Mouse (Mus musculus) lung, postnatal 0 days (tissue): ENCODE data around the gene Synpo2l. TPM values are rescaled to one million over a fixed set of nuclear protein-coding genes. Genes with fewer than 3 reads are reported as not detected.
"Not testable (repeated sequence)": the region's sequence is repeated elsewhere in the genome, so short reads cannot be mapped to it uniquely, and the experiment has no call there.

ENCODE experiments used
- ATAC-seq: fragments of 200-750 bp; cut with Nextera tagmentation; 2 replicates; pipeline ENCODE4 v1.8.0; 2017; ENCODE audit warnings: moderate library complexity
- DNase-seq: peaks from one replicate; pipeline ENCODE4 v3.0.0-alpha.2; 2016; ENCODE audit warnings: low spot score
- H3K27ac ChIP-seq: fragments of 300-500 bp; sonication (generic); 2 replicates; pipeline ENCODE4 v1.5.1; 2014; ENCODE audit warnings: antibody characterized with exemption, mild to moderate bottlenecking, low read length, mixed read lengths
- H3K27me3 ChIP-seq: fragments of 300-500 bp; sonication (generic); replicated peaks from 2 replicates; pipeline ENCODE4 v1.6.1; 2014; ENCODE audit warnings: low read length, mixed read lengths; ENCODE audit not compliant: insufficient read depth
- H3K36me3 ChIP-seq: fragments of 300-500 bp; sonication (generic); 2 replicates; pipeline ENCODE4 v1.6.1; 2014; ENCODE audit warnings: low read length, mixed read lengths; ENCODE audit not compliant: insufficient read depth
- H3K4me1 ChIP-seq: fragments of 300-500 bp; sonication (generic); 2 replicates; pipeline ENCODE4 v1.6.1; 2014; ENCODE audit warnings: antibody characterized with exemption, low read depth, low read length, mixed read lengths; ENCODE audit not compliant: insufficient read depth
- H3K4me2 ChIP-seq: fragments of 300-500 bp; sonication (generic); replicated peaks from 2 replicates; pipeline ENCODE4 v1.6.1; 2014; ENCODE audit warnings: low read depth, mild to moderate bottlenecking, low read length, moderate library complexity, mixed read lengths
- H3K4me3 ChIP-seq: fragments of 300-500 bp; sonication (generic); 2 replicates; pipeline ENCODE4 v1.5.1; 2014; ENCODE audit warnings: low read depth, low read length
- H3K9ac ChIP-seq: fragments of 300-500 bp; sonication (generic); replicated peaks from 2 replicates; pipeline ENCODE4 v1.6.1; 2014; ENCODE audit warnings: low read depth, mild to moderate bottlenecking
- H3K9me3 ChIP-seq: fragments of 300-500 bp; sonication (generic); 2 replicates; pipeline ENCODE4 v1.6.1; 2016; ENCODE audit warnings: low read length, mixed read lengths
- CTCF ChIP-seq: IDR thresholded peaks from 2 replicates; pipeline ENCODE4 v1.5.1; 2016; ENCODE audit warnings: antibody characterized with exemption, mild to moderate bottlenecking
- EP300 ChIP-seq: IDR thresholded peaks from 2 replicates; pipeline ENCODE4 v1.6.1; 2016; ENCODE audit warnings: antibody characterized with exemption, mild to moderate bottlenecking, control low read depth
- WGBS: fragments of 180-500 bp; shearing (Covaris S2); extraction: QIAGEN DNeasy Blood & Tissue Kit; methylation state at CpG from one replicate; pipeline ENCODE4 v1.1.7; 2014; 5-methylcytosine and 5-hydroxymethylcytosine counted together
- polyA plus RNA-seq: library from polyadenylated mRNA; unstranded; fragments of >200 nt; fragmentation: Nextera tagmentation; extraction: Ambion mirVana; gene quantifications from 2 replicates; pipeline ENCODE4 v1.2.1, GENCODE M21; 2015

The Synpo2l gene
- polyA plus RNA-seq, result 0.63 and 0.96 TPM in 2 replicates

- no peak within 1 kb of the TSS for H3K9ac ChIP-seq
- H3K27ac ChIP-seq, result no peak within 1 kb of the TSS
- H3K4me3 ChIP-seq, result no peak within 1 kb of the TSS
- no peak for ATAC-seq
- no peak for DNase-seq
- TF ChIP-seq CTCF (no peak), EP300 (no peak)
- H3K4me1 ChIP-seq, result no peaks in the 10 kb centered on the region
- H3K27me3 ChIP-seq, result no peaks in the 10 kb centered on the region
- H3K4me2 ChIP-seq, result no peak within 1 kb of the TSS
- no peaks in the 10 kb centered on the region for H3K9me3 ChIP-seq
- no peaks in the 10 kb centered on the region for H3K36me3 ChIP-seq
- WGBS, result 78% methylated on average over 8 of the region's 8 CpGs
Observed at GRCm38 (mm10) chr14:20668154-20668810, at the start of gene Synpo2l. Synpo2l (minus strand) TSS chr14:20668354.

GRCm38 (mm10) chr14:20713832-20714231 is 45.7 kb upstream of the Synpo2l start:
- no peak for DNase-seq
- no peaks in the 10 kb centered on the region for H3K27me3 ChIP-seq
- H3K9ac ChIP-seq, result no peak overlapping the region
- ATAC-seq, result no peak
- no peak for TF ChIP-seq EP300
- no peak for TF ChIP-seq CTCF
- H3K27ac ChIP-seq, result no peak overlapping the region
- peaks cover under 1% of the 10 kb centered on the region for H3K4me1 ChIP-seq
- H3K9me3 ChIP-seq, result no peaks in the 10 kb centered on the region
- peaks cover 64% of the 10 kb centered on the region for H3K36me3 ChIP-seq
- H3K4me2 ChIP-seq, result no peak overlapping the region
- H3K4me3 ChIP-seq, result no peak overlapping the region
- WGBS, result 60% methylated on average over 11 of the region's 11 CpGs

- H3K4me2 ChIP-seq, result peak overlapping the region; percentile 88
- peak overlapping the region; percentile 99 for H3K9ac ChIP-seq
- WGBS, result 3% methylated on average over 10 of the region's 10 CpGs
- TF ChIP-seq CTCF, result no peak
- no peak for TF ChIP-seq EP300
- H3K27ac ChIP-seq, result peak overlapping the region; percentile 94
- peaks cover 21% of the 10 kb centered on the region for H3K36me3 ChIP-seq
- H3K4me1 ChIP-seq, result peaks cover 6% of the 10 kb centered on the region
- DNase-seq, result peak; percentile 31
- peak overlapping the region; percentile 95 for H3K4me3 ChIP-seq
- no peaks in the 10 kb centered on the region for H3K27me3 ChIP-seq
- H3K9me3 ChIP-seq, result no peaks in the 10 kb centered on the region
- ATAC-seq, result no peak
Observed at GRCm38 (mm10) chr14:20708239-20708638, 40.1 kb upstream of the Synpo2l start.

GRCm38 (mm10) chr14:20707201-20708190 is 39.3 kb upstream of the Synpo2l start, which contains the start of gene Zswim8:
Zswim8 (plus strand) TSS chr14:20707552.
- Histone ChIP-seq H3K4me3 (peak within 1 kb of the TSS; percentile 95), H3K27ac (peak within 1 kb of the TSS; percentile 94), H3K4me1 (peaks cover 6% of the 10 kb centered on the region), H3K36me3 (peaks cover 15% of the 10 kb centered on the region), H3K4me2 (peak within 1 kb of the TSS; percentile 88), H3K27me3 (no peaks in the 10 kb centered on the region), H3K9me3 (no peaks in the 10 kb centered on the region), H3K9ac (peak within 1 kb of the TSS; percentile 99)
- DNase-seq (peak; percentile 96), ATAC-seq (peak; percentile 96)
- no peak for TF ChIP-seq EP300
- TF ChIP-seq CTCF, result peak; percentile 34
- WGBS, result 2% methylated on average over 62 of the region's 80 CpGs

GRCm38 (mm10) chr14:20703461-20703860 is 35.3 kb upstream of the Synpo2l start:
- not testable (repeated sequence) for H3K27ac ChIP-seq, H3K4me1 ChIP-seq, H3K36me3 ChIP-seq, H3K27me3 ChIP-seq, DNase-seq, H3K9me3 ChIP-seq, ATAC-seq
- Histone ChIP-seq H3K4me2 (peak overlapping the region; percentile 57), H3K4me3 (peak overlapping the region; percentile 51), H3K9ac (peak overlapping the region; percentile 76; the same call in 1 of the 2 replicates)
- 9% methylated on average over 8 of the region's 8 CpGs for WGBS
